Mouse (Mus musculus) CD8-positive naive resting alpha-beta T cell, adult 2 months (primary cell): ENCODE measurements around the gene H2-T3.
"Not testable (repeated sequence)": the region's sequence is repeated elsewhere in the genome, so short reads cannot be mapped to it uniquely, and the experiment has no call there.

Experiments
- DNase-seq, 2 experiments: peaks; one replicate each; pipeline ENCODE4 v3.0.0; 2022; ENCODE audit warnings: low read depth in 2 of 2, low spot score in 2 of 2

Gene H2-T3

GRCm38 (mm10) chr17:36179446-36179845, 10.6 kb downstream of the H2-T3 start:
- not testable (repeated sequence) for DNase-seq

- not testable (repeated sequence) for DNase-seq
Measured at GRCm38 (mm10) chr17:36178938-36179337, 11.1 kb downstream of the H2-T3 start.

GRCm38 (mm10) chr17:36176132-36176531, 14.0 kb downstream of the H2-T3 start:
- DNase-seq, result not testable (repeated sequence)

GRCm38 (mm10) chr17:36170287-36170814, 19.7 kb downstream of the H2-T3 start:
- no peak for DNase-seq

- DNase-seq, result no peak
Measured at GRCm38 (mm10) chr17:36169753-36170152, 20.3 kb downstream of the H2-T3 start.

GRCm38 (mm10) chr17:36169094-36169493, 21.0 kb downstream of the H2-T3 start:
- not testable (repeated sequence) for DNase-seq

GRCm38 (mm10) chr17:36168039-36168652, 21.9 kb downstream of the H2-T3 start, which contains the start of gene Gm8909:
Gene Gm8909 (minus strand): TSS chr17:36168537.
- peak in 1 of 2 experiments; percentile 20 for DNase-seq

GRCm38 (mm10) chr17:36167306-36168038, 22.6 kb downstream of the H2-T3 start:
- peak in 1 of 2 experiments; percentile 14 for DNase-seq

- DNase-seq, result not testable (repeated sequence)
Measured at GRCm38 (mm10) chr17:36166901-36167300, 23.2 kb downstream of the H2-T3 start.

- DNase-seq, result peak in 1 of 2 experiments; percentile 8
Measured at GRCm38 (mm10) chr17:36161129-36162051, 28.7 kb downstream of the H2-T3 start.

GRCm38 (mm10) chr17:36158264-36158663, 31.8 kb downstream of the H2-T3 start:
- not testable (repeated sequence) for DNase-seq

GRCm38 (mm10) chr17:36157782-36158181, 32.3 kb downstream of the H2-T3 start:
- not testable (repeated sequence) for DNase-seq

GRCm38 (mm10) chr17:36154271-36155149, 35.6 kb downstream of the H2-T3 start:
- no peak for DNase-seq

GRCm38 (mm10) chr17:36151200-36151599, 38.9 kb downstream of the H2-T3 start:
- DNase-seq, result not testable (repeated sequence)

- DNase-seq, result not testable (repeated sequence)
Measured at GRCm38 (mm10) chr17:36148468-36148867, 41.6 kb downstream of the H2-T3 start.

- DNase-seq, result not testable (repeated sequence)
Measured at GRCm38 (mm10) chr17:36146937-36147336, 43.1 kb downstream of the H2-T3 start.

- DNase-seq, result not testable (repeated sequence)
Measured at GRCm38 (mm10) chr17:36145861-36146156, 44.3 kb downstream of the H2-T3 start.

GRCm38 (mm10) chr17:36145111-36145860, 44.8 kb downstream of the H2-T3 start:
- no peak for DNase-seq

GRCm38 (mm10) chr17:36136299-36136848, 53.7 kb downstream of the H2-T3 start:
- not testable (repeated sequence) for DNase-seq
